Comparison of ENCODE assay signal across 22 mouse cellular contexts in the genomic region with DNA sequence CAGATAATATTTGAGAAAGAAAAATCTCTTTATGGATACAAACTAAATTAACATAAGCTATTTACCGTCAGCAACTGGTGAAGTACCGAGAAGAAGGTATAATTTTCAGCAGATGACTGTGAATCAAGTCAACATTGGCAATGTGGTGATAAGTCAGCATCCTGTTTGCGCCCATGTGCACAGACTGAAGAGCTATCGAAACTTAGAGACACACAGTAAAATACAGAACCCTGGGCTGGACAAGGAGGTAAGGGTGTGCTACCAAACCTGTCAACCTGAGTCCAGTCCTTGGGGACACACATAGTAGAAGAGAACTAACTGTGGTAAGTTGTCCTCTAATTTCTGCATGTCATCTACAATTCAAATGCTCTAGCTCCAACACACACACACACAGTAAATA.
"Had no signal": no experiment of that assay in that cellular context is flagged by ENCODE, and none has a peak within 500 bp of the region (broad histone marks: within the 10 kb centered on the region; RNA-seq: fewer than 3 reads in every experiment).

No protein-coding gene starts in this region.

- ATAC-seq: hindbrain, postnatal 0 days; intestine, embryonic 16.5 days had no signal

- H3K36me3 ChIP-seq: heart, embryonic 10.5 days; heart, embryonic 12.5 days; hindbrain, embryonic 13.5 days; hindbrain, embryonic 15.5 days; kidney, embryonic 15.5 days; limb, embryonic 13.5 days; limb, embryonic 15.5 days had no signal

- DNase-seq: gastrocnemius, adult 2 months; gastrocnemius, postnatal 14 days; gastrocnemius, postnatal 36 days; heart, adult 18-20 months; heart, postnatal 10 days; kidney, adult 11 months; kidney, adult 2 months; kidney, adult 9 months; kidney, postnatal 14 days; kidney, postnatal 36 days; layer of hippocampus, adult 9-11 months; layer of hippocampus, postnatal 36 days; left cerebral cortex, postnatal 4 days had no signal

- H3K27me3 ChIP-seq: heart, embryonic 12.5 days; hindbrain, embryonic 13.5 days; hindbrain, embryonic 15.5 days; kidney, embryonic 15.5 days; limb, embryonic 13.5 days; limb, embryonic 15.5 days had no signal
